Mouse (Mus musculus) hindbrain, embryonic 11.5 days (tissue): ENCODE measurements around the gene Acat1. TPM values are rescaled to one million over a fixed set of nuclear protein-coding genes. Genes with fewer than 3 reads are reported as not detected.

ENCODE experiments used
- ATAC-seq: fragments of 200-750 bp; cut with Nextera tagmentation; 2 replicates; pipeline ENCODE4 v1.8.0; 2017; ENCODE audit warnings: mild to moderate bottlenecking, moderate TSS enrichment, moderate library complexity; ENCODE audit not compliant: low FRiP score
- DNase-seq: peaks from one replicate; pipeline ENCODE4 v3.0.0-alpha.2; 2015; ENCODE audit warnings: low spot score
- H3K27ac ChIP-seq: fragments of 300-500 bp; sonication (generic); 2 replicates; pipeline ENCODE4 v1.5.1; 2014; ENCODE audit warnings: mild to moderate bottlenecking, low read depth, low read length
- H3K27me3 ChIP-seq: fragments of 300-500 bp; sonication (generic); 2 replicates; pipeline ENCODE4 v1.6.1; 2014; ENCODE audit warnings: mild to moderate bottlenecking, low read length, moderate library complexity, mixed read lengths; ENCODE audit not compliant: control insufficient read depth, insufficient read depth
- H3K36me3 ChIP-seq: fragments of 300-500 bp; sonication (generic); 2 replicates; pipeline ENCODE4 v1.6.1; 2014; ENCODE audit warnings: mild to moderate bottlenecking, low read length, moderate library complexity, mixed read lengths; ENCODE audit not compliant: control insufficient read depth, insufficient read depth
- H3K4me1 ChIP-seq: fragments of 300-500 bp; sonication (generic); replicated peaks from 2 replicates; pipeline ENCODE4 v1.6.1; 2014; ENCODE audit warnings: low read length, mixed read lengths; ENCODE audit not compliant: control insufficient read depth, insufficient read depth
- H3K4me2 ChIP-seq: fragments of 300-500 bp; sonication (generic); replicated peaks from 2 replicates; pipeline ENCODE4 v1.6.1; 2014; ENCODE audit warnings: mild to moderate bottlenecking, low read depth, low read length
- H3K4me3 ChIP-seq: fragments of 300-500 bp; sonication (generic); 2 replicates; pipeline ENCODE4 v1.5.1; 2014; ENCODE audit warnings: low read depth, low read length
- H3K9ac ChIP-seq: fragments of 300-500 bp; sonication (generic); 2 replicates; pipeline ENCODE4 v1.6.1; 2014; ENCODE audit warnings: low read depth, low read length
- H3K9me3 ChIP-seq: fragments of 300-500 bp; sonication (generic); 2 replicates; pipeline ENCODE4 v1.6.1; 2016; ENCODE audit warnings: low read length; ENCODE audit not compliant: control insufficient read depth
- WGBS: fragments of 180-500 bp; shearing (Covaris S2); extraction: QIAGEN DNeasy Blood & Tissue Kit; methylation state at CpG from one replicate; pipeline ENCODE4 v1.1.7; 2014; 5-methylcytosine and 5-hydroxymethylcytosine counted together
- polyA plus RNA-seq: library from polyadenylated mRNA; unstranded; fragments of >200 nt; fragmentation: Nextera tagmentation; extraction: Ambion mirVana; gene quantifications from 2 replicates; pipeline ENCODE4 v1.2.1, GENCODE M21; 2014

The Acat1 gene
- polyA plus RNA-seq: 61.9 and 67.4 TPM in 2 replicates

GRCm38 (mm10) chr9:53609968-53610781 is at the start of gene Acat1:
Acat1 (minus strand) TSS chr9:53610382.
- Histone ChIP-seq H3K36me3 (no peaks in the 10 kb centered on the region), H3K9ac (peak within 1 kb of the TSS; percentile 77), H3K4me2 (peak within 1 kb of the TSS; percentile 78), H3K9me3 (no peaks in the 10 kb centered on the region), H3K27me3 (no peaks in the 10 kb centered on the region), H3K4me1 (no peaks in the 10 kb centered on the region), H3K27ac (no peak within 1 kb of the TSS), H3K4me3 (peak within 1 kb of the TSS; percentile 57)
- DNase-seq (peak; percentile 89), ATAC-seq (peak; percentile 99)
- WGBS: 7% methylated on average over 45 of the region's 52 CpGs

GRCm38 (mm10) chr9:53634796-53635195 is 24.6 kb upstream of the Acat1 start:
- H3K9me3 ChIP-seq: no peaks in the 10 kb centered on the region
- DNase-seq: no peak
- H3K4me2 ChIP-seq: no peak overlapping the region
- H3K36me3 ChIP-seq: peaks cover 3% of the 10 kb centered on the region; the same call in 1 of the 2 replicates
- 94% methylated on average over 6 of the region's 6 CpGs for WGBS
- no peaks in the 10 kb centered on the region for H3K4me1 ChIP-seq
- no peaks in the 10 kb centered on the region for H3K27me3 ChIP-seq
- no peak overlapping the region for H3K9ac ChIP-seq
- H3K27ac ChIP-seq: no peak overlapping the region
- ATAC-seq: no peak
- no peak overlapping the region for H3K4me3 ChIP-seq

- no peak overlapping the region for H3K4me2 ChIP-seq
- H3K9me3 ChIP-seq: no peaks in the 10 kb centered on the region
- no peak overlapping the region for H3K9ac ChIP-seq
- no peak overlapping the region for H3K4me3 ChIP-seq
- H3K36me3 ChIP-seq: peaks cover 4% of the 10 kb centered on the region; the same call in 1 of the 2 replicates
- WGBS: 86% methylated on average over 8 of the region's 8 CpGs
- no peaks in the 10 kb centered on the region for H3K4me1 ChIP-seq
- no peaks in the 10 kb centered on the region for H3K27me3 ChIP-seq
- ATAC-seq (no peak), DNase-seq (no peak)
- H3K27ac ChIP-seq: no peak overlapping the region
Observed at GRCm38 (mm10) chr9:53615246-53615645, 5.1 kb upstream of the Acat1 start.

- H3K4me3 ChIP-seq: no peak overlapping the region
- no peaks in the 10 kb centered on the region for H3K27me3 ChIP-seq
- ATAC-seq: no peak
- no peaks in the 10 kb centered on the region for H3K9me3 ChIP-seq
- no peak overlapping the region for H3K9ac ChIP-seq
- H3K4me1 ChIP-seq: no peaks in the 10 kb centered on the region
- 87% methylated on average over 4 of the region's 4 CpGs for WGBS
- no peak for DNase-seq
- H3K27ac ChIP-seq: no peak overlapping the region
- peaks cover 4% of the 10 kb centered on the region; the same call in 1 of the 2 replicates for H3K36me3 ChIP-seq
- H3K4me2 ChIP-seq: no peak overlapping the region
Observed at GRCm38 (mm10) chr9:53614286-53614685, 4.1 kb upstream of the Acat1 start.

GRCm38 (mm10) chr9:53609306-53609967 is 745 bp downstream of the Acat1 start:
- no peaks in the 10 kb centered on the region for H3K27me3 ChIP-seq
- H3K9me3 ChIP-seq: no peaks in the 10 kb centered on the region
- ATAC-seq (no peak), DNase-seq (no peak)
- peak overlapping the region; percentile 78 for H3K4me2 ChIP-seq
- no peaks in the 10 kb centered on the region for H3K4me1 ChIP-seq
- H3K36me3 ChIP-seq: no peaks in the 10 kb centered on the region
- WGBS: 84% methylated on average over 12 of the region's 12 CpGs
- no peak overlapping the region for H3K27ac ChIP-seq
- H3K9ac ChIP-seq: peak overlapping the region; percentile 77
- peak overlapping the region; percentile 57 for H3K4me3 ChIP-seq

- no peaks in the 10 kb centered on the region for H3K9me3 ChIP-seq
- H3K36me3 ChIP-seq: no peaks in the 10 kb centered on the region
- H3K9ac ChIP-seq: no peak overlapping the region
- no peaks in the 10 kb centered on the region for H3K4me1 ChIP-seq
- 92% methylated on average over 4 of the region's 4 CpGs for WGBS
- ATAC-seq (no peak), DNase-seq (no peak)
- no peak overlapping the region for H3K4me2 ChIP-seq
- no peak overlapping the region for H3K4me3 ChIP-seq
- H3K27me3 ChIP-seq: no peaks in the 10 kb centered on the region
- no peak overlapping the region for H3K27ac ChIP-seq
Observed at GRCm38 (mm10) chr9:53607816-53608215, 2.4 kb downstream of the Acat1 start.

GRCm38 (mm10) chr9:53607192-53607591 is 3.0 kb downstream of the Acat1 start:
- Histone ChIP-seq H3K27ac (no peak overlapping the region), H3K36me3 (no peaks in the 10 kb centered on the region), H3K4me2 (no peak overlapping the region), H3K9me3 (no peaks in the 10 kb centered on the region), H3K4me3 (no peak overlapping the region), H3K9ac (no peak overlapping the region), H3K27me3 (no peaks in the 10 kb centered on the region), H3K4me1 (no peaks in the 10 kb centered on the region)
- ATAC-seq (no peak), DNase-seq (no peak)
- WGBS: 82% methylated on average over 3 of the region's 3 CpGs

GRCm38 (mm10) chr9:53604954-53605353 is 5.2 kb downstream of the Acat1 start:
- Histone ChIP-seq H3K4me3 (no peak overlapping the region), H3K9ac (no peak overlapping the region), H3K4me2 (no peak overlapping the region), H3K27ac (no peak overlapping the region), H3K4me1 (no peaks in the 10 kb centered on the region), H3K36me3 (no peaks in the 10 kb centered on the region), H3K27me3 (no peaks in the 10 kb centered on the region), H3K9me3 (no peaks in the 10 kb centered on the region)
- WGBS: 94% methylated on average over 5 of the region's 5 CpGs
- DNase-seq (no peak), ATAC-seq (no peak)
